Mouse (Mus musculus): Measurements from ENCODE around the gene Schip1. TPM values are rescaled to one million over a fixed set of nuclear protein-coding genes. Genes with fewer than 3 reads are reported as not detected.

The Schip1 gene
- polyA plus RNA-seq, 1 experiment from 2014 or later = 71.8 TPM

DNA sequence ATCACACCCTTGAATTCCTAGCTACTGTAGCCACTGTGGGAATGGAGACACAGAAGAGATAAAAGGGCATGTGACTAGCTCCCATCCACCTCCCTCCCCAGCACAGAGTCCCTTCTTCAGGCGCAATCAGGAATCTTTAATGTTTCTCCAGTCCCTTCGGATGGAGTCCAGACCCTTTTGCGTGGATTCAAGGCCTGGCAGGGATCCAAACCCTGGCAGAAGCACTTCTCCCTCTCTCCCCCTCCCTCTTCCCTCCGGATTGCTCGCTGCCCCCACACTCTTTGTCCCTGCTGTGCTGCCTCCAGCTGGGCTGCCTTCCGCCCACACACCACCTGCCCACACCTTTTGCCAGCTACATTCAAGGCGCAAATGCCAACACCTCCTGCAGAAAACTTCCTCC, 511.8 kb downstream of the Schip1 start:
- Histone ChIP-seq H3K27ac (no peak overlapping the region; the same call in 1 of the 2 replicates), H3K4me2 (ENCODE audit: low read length) (no peak overlapping the region), H3K27me3 (ENCODE audit: insufficient read depth, low read length) (no peaks in the 10 kb centered on the region), H3K9ac (ENCODE audit: low read depth, low read length) (no peak overlapping the region), H3K9me3 (replicated peaks; ENCODE audit: low read length) (no peaks in the 10 kb centered on the region), H3K4me1 (replicated peaks; ENCODE audit: insufficient read depth, low read length) (peaks cover 35% of the 10 kb centered on the region; the same call in 1 of the 2 replicates), H3K36me3 (ENCODE audit: insufficient read depth, low read length) (no peaks in the 10 kb centered on the region), H3K4me3 (replicated peaks; ENCODE audit: low read depth, low read length) (no peak overlapping the region)
- TF ChIP-seq CTCF (IDR thresholded peaks at IDR 0.05; ENCODE audit: low read depth) = no peak
- DNase-seq (ENCODE audit: low spot score) = peak; percentile 49
- 8% methylated on average over 7 of the region's 7 CpGs for WGBS
- ATAC-seq (replicated peaks; ENCODE audit: low FRiP score, low read depth) = no peak

DNA sequence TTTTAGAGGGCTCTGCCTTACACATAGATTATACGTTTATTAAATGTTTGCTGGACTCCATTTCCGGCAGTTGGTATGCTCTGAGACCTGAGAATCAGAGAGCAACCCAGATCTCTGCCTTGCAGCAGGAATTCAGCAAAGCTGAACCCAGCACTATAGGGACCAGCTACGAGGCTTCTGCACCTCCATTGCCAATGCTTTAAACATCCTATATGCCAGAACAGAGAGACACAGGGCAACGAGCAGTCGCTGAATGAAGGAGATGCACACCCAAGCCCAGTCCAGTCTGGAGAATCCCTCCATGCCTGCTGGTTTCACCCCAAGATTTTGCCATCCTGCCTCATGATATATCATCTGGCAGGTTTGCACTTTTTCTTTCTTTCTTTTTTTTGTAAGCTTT, 512.3 kb downstream of the Schip1 start:
- Histone ChIP-seq H3K36me3 (ENCODE audit: insufficient read depth, low read length) (no peaks in the 10 kb centered on the region), H3K4me1 (replicated peaks; ENCODE audit: insufficient read depth, low read length) (peaks cover 33% of the 10 kb centered on the region; the same call in 1 of the 2 replicates), H3K9ac (ENCODE audit: low read depth, low read length) (no peak overlapping the region), H3K27ac (no peak overlapping the region), H3K27me3 (ENCODE audit: insufficient read depth, low read length) (no peaks in the 10 kb centered on the region), H3K4me2 (ENCODE audit: low read length) (no peak overlapping the region), H3K4me3 (replicated peaks; ENCODE audit: low read depth, low read length) (no peak overlapping the region), H3K9me3 (replicated peaks; ENCODE audit: low read length) (no peaks in the 10 kb centered on the region)
- TF ChIP-seq CTCF (IDR thresholded peaks at IDR 0.05; ENCODE audit: low read depth) = no peak
- WGBS = 61% methylated on average over 5 of the region's 5 CpGs
- no peak for DNase-seq (ENCODE audit: low spot score)
- no peak for ATAC-seq (replicated peaks; ENCODE audit: low FRiP score, low read depth)

GRCm38 (mm10) chr3:68581591-68581990, 517.0 kb downstream of the Schip1 start:
- H3K4me1 ChIP-seq (replicated peaks; ENCODE audit: insufficient read depth, low read length) = peaks cover 27% of the 10 kb centered on the region
- no peak overlapping the region for H3K4me3 ChIP-seq (replicated peaks; ENCODE audit: low read depth, low read length)
- TF ChIP-seq CTCF (IDR thresholded peaks at IDR 0.05; ENCODE audit: low read depth) = 0 out of 2 replicates have a peak, but pooled peaks have one; percentile 4
- H3K4me2 ChIP-seq (ENCODE audit: low read length) = no peak overlapping the region
- no peak overlapping the region for H3K9ac ChIP-seq (ENCODE audit: low read depth, low read length)
- ATAC-seq (replicated peaks; ENCODE audit: low FRiP score, low read depth) (no peak), DNase-seq (ENCODE audit: low spot score) (no peak)
- WGBS = 75% methylated on average over 13 of the region's 13 CpGs
- no peaks in the 10 kb centered on the region for H3K36me3 ChIP-seq (ENCODE audit: insufficient read depth, low read length)
- H3K27me3 ChIP-seq (ENCODE audit: insufficient read depth, low read length) = no peaks in the 10 kb centered on the region
- no peaks in the 10 kb centered on the region for H3K9me3 ChIP-seq (replicated peaks; ENCODE audit: low read length)
- H3K27ac ChIP-seq = no peak overlapping the region

DNA sequence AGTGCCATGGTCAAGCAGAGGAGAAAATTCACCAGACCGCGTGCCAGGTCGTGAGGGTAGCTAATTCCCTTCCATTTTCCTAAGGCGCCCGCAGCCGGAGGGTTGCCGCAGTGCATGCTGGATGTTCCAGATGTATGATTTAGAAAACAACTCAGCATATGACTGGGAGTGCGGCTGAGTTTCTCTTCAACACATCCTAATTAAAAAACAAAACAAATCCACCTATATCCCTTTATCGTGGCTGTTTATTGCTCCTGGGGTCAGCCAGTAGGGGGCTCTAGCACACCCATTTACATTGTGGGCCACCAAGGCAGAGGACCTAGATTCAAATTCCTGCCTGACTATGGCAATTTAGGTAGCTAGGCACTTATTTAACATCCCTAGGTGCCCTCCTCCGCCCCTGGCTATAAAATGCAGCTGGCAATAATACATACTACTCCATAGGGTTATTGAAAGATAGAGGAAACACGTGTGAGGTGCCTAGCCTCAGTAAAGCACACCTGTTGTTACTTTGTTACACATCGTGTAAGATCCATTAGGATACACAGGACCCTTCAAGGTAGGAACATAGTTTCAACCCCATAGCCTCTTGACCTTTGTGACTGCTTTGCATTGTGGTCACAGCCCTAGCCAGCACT, 517.6 kb downstream of the Schip1 start:
- WGBS = 75% methylated on average over 12 of the region's 12 CpGs
- Histone ChIP-seq H3K27me3 (ENCODE audit: insufficient read depth, low read length) (no peaks in the 10 kb centered on the region), H3K9me3 (replicated peaks; ENCODE audit: low read length) (no peaks in the 10 kb centered on the region), H3K4me3 (replicated peaks; ENCODE audit: low read depth, low read length) (no peak overlapping the region), H3K27ac (peak overlapping the region; percentile 79), H3K36me3 (ENCODE audit: insufficient read depth, low read length) (no peaks in the 10 kb centered on the region), H3K9ac (ENCODE audit: low read depth, low read length) (no peak overlapping the region), H3K4me1 (replicated peaks; ENCODE audit: insufficient read depth, low read length) (peaks cover 30% of the 10 kb centered on the region), H3K4me2 (ENCODE audit: low read length) (no peak overlapping the region)
- TF ChIP-seq CTCF (IDR thresholded peaks at IDR 0.05; ENCODE audit: low read depth) = peak; percentile 59
- ATAC-seq (replicated peaks; ENCODE audit: low FRiP score, low read depth) (no peak), DNase-seq (ENCODE audit: low spot score) (no peak)

DNA sequence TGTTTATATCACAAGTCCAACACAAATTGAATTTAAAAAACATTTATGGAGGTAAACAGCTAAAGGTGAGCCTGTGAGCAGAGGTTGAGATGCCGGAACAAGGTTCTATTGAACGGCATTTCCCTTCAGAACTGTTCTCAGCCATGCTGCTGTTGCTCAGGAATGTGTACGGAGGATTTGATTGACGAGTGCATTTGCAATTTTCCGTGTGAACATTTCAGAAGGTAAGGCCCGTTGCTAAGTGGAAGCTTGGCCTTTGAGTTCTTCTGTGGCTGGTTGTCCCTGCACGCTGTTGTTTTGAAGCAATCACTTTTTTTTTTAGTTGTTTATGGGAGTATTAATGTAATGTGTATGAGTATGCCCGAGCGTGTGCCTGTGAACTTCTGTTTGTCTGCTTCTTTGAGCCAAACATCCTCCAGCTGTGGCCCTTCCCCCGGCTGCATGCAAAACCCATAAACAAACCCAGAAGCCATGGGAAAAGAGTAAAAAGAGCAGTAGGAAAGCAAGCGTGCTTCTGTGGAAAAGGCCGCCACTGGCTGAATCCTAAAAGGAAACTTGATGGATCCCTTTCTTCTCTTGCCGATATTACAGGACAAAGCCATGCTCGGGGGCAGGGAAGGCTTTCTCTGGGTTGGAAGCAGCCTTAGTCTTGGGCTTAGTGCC, 518.6 kb downstream of the Schip1 start:
- DNase-seq (ENCODE audit: low spot score) = peak; percentile 82
- peak overlapping the region; percentile 30; the same call in 1 of the 2 replicates for H3K4me2 ChIP-seq (ENCODE audit: low read length)
- H3K27ac ChIP-seq = peak overlapping the region; percentile 79
- TF ChIP-seq CTCF (IDR thresholded peaks at IDR 0.05; ENCODE audit: low read depth) = no peak
- no peak for ATAC-seq (replicated peaks; ENCODE audit: low FRiP score, low read depth)
- no peaks in the 10 kb centered on the region for H3K27me3 ChIP-seq (ENCODE audit: insufficient read depth, low read length)
- WGBS = 22% methylated on average over 14 of the region's 14 CpGs
- no peaks in the 10 kb centered on the region for H3K9me3 ChIP-seq (replicated peaks; ENCODE audit: low read length)
- no peak overlapping the region for H3K4me3 ChIP-seq (replicated peaks; ENCODE audit: low read depth, low read length)
- H3K4me1 ChIP-seq (replicated peaks; ENCODE audit: insufficient read depth, low read length) = peaks cover 35% of the 10 kb centered on the region
- H3K9ac ChIP-seq (ENCODE audit: low read depth, low read length) = peak overlapping the region; percentile 4; the same call in 1 of the 2 replicates
- H3K36me3 ChIP-seq (ENCODE audit: insufficient read depth, low read length) = no peaks in the 10 kb centered on the region

DNA sequence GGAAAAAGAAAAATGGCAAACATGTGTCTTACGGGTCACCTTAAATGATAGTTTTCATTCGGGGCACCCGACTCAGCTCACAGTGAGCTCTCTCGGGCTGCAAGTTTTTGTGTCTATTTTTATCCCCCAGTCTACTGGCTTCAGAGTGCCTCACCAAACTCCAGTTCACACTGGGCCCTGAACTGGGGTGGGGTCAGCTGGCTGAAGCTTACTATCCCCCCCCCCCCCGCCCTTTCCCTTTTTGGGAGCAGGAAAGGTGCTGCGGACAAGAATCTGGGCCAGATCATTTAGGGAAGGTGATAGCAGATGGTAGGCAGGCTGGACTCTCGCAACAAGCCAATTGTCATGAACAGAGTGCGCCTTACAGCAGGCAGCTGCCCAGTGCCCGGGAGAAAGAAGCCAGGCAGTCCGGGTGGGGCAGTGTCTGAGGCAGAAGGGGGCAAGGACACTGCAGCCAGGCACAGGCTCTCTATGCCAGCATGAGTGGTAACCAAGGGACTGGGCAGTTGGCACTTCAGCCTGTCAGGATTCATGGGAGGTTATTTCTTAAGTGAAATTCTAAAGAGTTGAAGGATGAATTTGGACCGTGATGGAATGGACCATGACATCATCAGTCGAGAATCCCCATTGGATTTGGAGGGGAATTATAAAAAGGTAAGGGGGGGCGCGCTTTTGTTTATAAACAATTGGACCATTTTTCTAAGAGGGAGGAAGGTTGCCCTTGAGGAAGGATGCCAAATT, 519.3 kb downstream of the Schip1 start:
- DNase-seq (ENCODE audit: low spot score) (no peak), ATAC-seq (replicated peaks; ENCODE audit: low FRiP score, low read depth) (no peak; the same call in 1 of the 2 replicates)
- TF ChIP-seq CTCF (IDR thresholded peaks at IDR 0.05; ENCODE audit: low read depth) = no peak
- no peaks in the 10 kb centered on the region for H3K36me3 ChIP-seq (ENCODE audit: insufficient read depth, low read length)
- 60% methylated on average over 13 of the region's 14 CpGs for WGBS
- H3K9ac ChIP-seq (ENCODE audit: low read depth, low read length) = peak overlapping the region; percentile 4; the same call in 1 of the 2 replicates
- no peak overlapping the region for H3K4me3 ChIP-seq (replicated peaks; ENCODE audit: low read depth, low read length)
- peak overlapping the region; percentile 79 for H3K27ac ChIP-seq
- peaks cover 35% of the 10 kb centered on the region for H3K4me1 ChIP-seq (replicated peaks; ENCODE audit: insufficient read depth, low read length)
- no peaks in the 10 kb centered on the region for H3K9me3 ChIP-seq (replicated peaks; ENCODE audit: low read length)
- peak overlapping the region; percentile 30; the same call in 1 of the 2 replicates for H3K4me2 ChIP-seq (ENCODE audit: low read length)
- no peaks in the 10 kb centered on the region for H3K27me3 ChIP-seq (ENCODE audit: insufficient read depth, low read length)
